Mouse (Mus musculus): ENCODE measurements around the gene BC049352. TPM values are rescaled to one million over a fixed set of nuclear protein-coding genes. Genes with fewer than 3 reads are reported as not detected.

Gene BC049352
- total RNA-seq, 2 experiments from 2014 or later = 0.55 to 0.66 TPM

DNA sequence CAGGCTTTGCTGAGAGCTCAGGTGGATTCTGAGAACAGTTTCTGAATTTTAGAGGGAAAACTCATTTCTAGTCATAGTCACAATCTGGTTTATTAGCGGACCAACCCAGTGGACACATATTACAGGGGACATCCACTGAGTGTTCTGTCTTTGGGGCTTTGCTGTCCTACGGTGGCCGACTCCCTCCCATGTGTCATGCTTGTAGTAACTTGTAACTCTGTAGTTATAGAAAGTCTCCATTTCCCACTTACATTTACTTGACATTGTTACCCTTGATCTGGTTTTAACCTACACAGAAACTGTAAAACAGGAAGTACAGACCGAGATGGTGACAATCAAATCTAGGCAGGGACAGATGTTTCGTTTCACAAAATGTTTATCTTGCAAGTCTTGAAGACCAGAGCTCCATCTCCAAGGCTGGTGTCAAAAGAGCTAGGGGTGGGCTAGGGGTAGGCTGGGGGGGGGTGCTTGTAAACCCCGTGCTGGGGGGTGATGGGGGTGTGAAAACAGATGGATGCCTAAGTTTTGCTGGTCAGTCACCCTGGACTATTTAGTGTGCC lies 53.9 kb downstream of the BC049352 start:
- DNase-seq (ENCODE audit: low spot score in 2 of 2) = no peak
- intact Hi-C loops (cut with DNase I) = no loop called here

DNA sequence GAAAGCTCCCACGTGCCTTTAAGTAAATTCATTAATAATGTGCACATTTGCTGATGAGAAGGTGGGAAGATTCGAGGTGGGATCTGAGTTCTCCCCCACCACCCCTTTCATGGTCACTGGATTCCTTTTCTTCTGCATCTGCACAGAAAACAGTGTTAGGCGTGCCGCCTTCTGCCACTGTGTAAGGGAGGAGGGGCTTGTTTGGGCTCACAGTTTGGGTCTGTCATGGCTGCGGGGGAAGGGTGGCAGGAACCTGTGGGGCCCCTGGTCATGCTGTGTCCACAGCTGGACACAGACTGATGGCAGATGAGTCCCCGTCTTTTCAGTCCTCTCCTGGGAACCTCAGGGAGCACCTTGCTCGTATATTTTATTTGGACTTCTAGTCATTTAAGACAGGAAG lies 54.9 kb downstream of the BC049352 start:
- no peak for DNase-seq (ENCODE audit: low spot score in 2 of 2)
- intact Hi-C loops (cut with DNase I) = no loop called here

DNA sequence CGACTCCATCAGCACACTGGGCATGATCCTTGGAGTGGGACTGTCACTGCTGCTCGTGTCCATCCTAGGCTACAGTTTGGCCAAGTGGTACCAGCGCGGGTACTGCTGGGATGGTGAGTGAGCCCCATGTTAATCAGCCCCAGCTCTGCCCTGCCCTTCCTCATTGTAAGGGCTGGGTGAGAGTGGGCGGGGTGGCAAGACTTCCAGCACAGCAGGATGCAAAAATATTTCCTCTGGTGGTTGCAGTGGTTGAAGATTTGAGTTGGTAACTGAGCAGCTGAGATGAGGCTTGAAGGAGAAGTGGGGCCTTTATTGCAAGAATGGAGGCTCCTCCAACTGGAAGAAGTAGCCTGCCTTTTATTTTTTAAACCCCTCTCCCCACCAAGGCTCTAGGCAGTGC lies 59.6 kb downstream of the BC049352 start:
- no peak for DNase-seq (ENCODE audit: low spot score in 2 of 2)
- intact Hi-C loops (cut with DNase I) = no loop called here

GRCm38 (mm10) chr9:45245432-45245831 lies 63.6 kb downstream of the BC049352 start:
- no peak for DNase-seq (ENCODE audit: low spot score in 2 of 2)
- intact Hi-C loops (cut with DNase I) = no loop called here

- peak; percentile 23 to 26 for DNase-seq (ENCODE audit: low spot score in 2 of 2)
- intact Hi-C loops (cut with DNase I) = no loop called here
Measured at GRCm38 (mm10) chr9:45246060-45246459, 64.3 kb downstream of the BC049352 start.

DNA sequence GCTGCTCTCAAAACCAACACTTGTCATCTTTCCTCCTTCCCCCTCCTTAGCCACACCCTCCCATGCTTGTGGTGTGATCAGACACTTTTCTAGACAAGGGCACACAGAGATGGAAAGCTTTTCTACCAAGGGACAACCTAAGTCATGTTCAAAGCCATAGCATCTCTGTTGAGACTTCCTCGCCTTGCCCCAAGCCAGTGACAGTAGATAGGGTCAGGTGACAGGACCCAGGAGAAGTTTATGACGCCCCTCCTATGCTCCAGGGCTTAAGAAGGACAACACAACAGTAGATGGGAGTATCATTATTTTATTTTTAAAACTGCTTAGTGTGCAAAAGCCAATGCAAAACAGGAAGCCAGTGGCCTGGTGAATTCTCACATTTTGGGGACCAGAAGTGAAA lies 65.7 kb downstream of the BC049352 start:
- intact Hi-C loops (cut with DNase I) = no loop called here
- DNase-seq (ENCODE audit: low spot score in 2 of 2) = no peak

DNA sequence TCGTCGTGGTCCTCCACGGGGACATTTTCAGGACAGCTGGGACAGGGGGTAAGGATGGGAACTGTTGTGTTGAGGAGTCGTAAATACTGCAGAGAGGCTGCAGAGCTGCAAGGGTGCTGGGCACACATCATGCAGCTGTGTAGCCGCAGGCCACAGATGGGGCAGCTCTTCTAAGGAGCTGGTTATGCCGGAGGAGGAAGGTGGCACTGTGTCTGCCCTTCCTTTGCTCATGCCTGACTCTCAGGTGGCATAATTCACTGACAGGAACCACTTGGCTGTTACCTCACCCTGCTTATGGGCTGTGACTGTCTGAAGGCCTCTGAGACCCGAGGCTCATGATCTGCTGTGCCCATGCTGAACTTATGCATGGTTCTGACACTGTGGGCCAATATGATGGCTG lies 68.5 kb downstream of the BC049352 start:
- DNase-seq (ENCODE audit: low spot score in 2 of 2) = no peak
- intact Hi-C loops (cut with DNase I) = no loop called here

DNA sequence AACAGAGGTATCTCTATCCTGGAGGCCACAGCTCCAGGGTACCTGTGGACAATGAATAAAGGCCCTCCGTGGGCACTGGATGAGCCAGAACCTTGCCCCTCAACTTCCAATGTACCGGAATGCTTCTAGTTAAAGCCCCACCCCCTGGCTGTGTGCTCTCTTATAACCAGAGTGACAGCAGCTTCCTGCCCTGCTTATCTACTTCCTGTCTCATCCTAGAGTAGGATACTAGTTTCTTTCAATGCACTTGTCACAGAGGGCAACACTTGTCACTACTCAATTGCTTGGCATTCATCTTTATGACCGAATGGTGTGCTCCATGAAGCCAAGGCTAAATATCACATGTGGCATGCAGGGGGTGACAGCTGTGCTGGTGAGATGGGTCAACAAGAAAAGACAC lies 69.5 kb downstream of the BC049352 start:
- intact Hi-C loops (cut with DNase I) = no loop called here
- DNase-seq (ENCODE audit: low spot score in 2 of 2) = no peak

GRCm38 (mm10) chr9:45251990-45252389 lies 70.2 kb downstream of the BC049352 start:
- intact Hi-C loops (cut with DNase I) = no loop called here
- DNase-seq (ENCODE audit: low spot score in 2 of 2) = no peak

- intact Hi-C loops (cut with DNase I) = no loop called here
- no peak for DNase-seq (ENCODE audit: low spot score in 2 of 2)
Measured at GRCm38 (mm10) chr9:45252395-45252794, 70.6 kb downstream of the BC049352 start.

GRCm38 (mm10) chr9:45254021-45254420 lies 72.2 kb downstream of the BC049352 start:
- no peak for DNase-seq (ENCODE audit: low spot score in 2 of 2)
- intact Hi-C loops (cut with DNase I) = no loop called here

- DNase-seq (ENCODE audit: low spot score in 2 of 2) = no peak
- intact Hi-C loops (cut with DNase I) = no loop called here
Measured at GRCm38 (mm10) chr9:45254605-45255004, 72.8 kb downstream of the BC049352 start.

- intact Hi-C loops (cut with DNase I) = no loop called here
- DNase-seq (ENCODE audit: low spot score in 2 of 2) = no peak
Measured at GRCm38 (mm10) chr9:45255431-45255830, 73.6 kb downstream of the BC049352 start.

DNA sequence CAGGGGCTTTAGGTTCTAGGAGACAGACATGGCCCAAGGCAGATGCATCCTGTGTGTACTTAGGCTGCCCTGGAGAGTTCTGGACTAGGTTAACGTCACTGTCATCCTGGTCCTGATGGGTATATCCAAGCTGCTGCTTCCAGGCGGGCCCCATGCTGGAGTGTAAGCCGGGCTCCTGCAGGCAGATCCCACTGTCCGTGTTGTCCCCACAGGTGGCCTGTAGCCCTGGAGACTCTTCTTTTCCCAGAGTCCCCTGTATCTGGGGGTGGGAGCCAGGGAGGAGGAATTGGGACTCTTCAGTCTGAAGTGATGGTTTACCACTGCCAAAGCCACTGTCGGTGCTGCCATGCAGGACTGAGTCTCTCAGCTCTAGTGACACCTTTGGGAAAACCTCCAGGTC lies 74.2 kb downstream of the BC049352 start:
- DNase-seq (ENCODE audit: low spot score in 2 of 2) = no peak
- intact Hi-C loops (cut with DNase I) = no loop called here

GRCm38 (mm10) chr9:45259065-45259464 lies 77.3 kb downstream of the BC049352 start:
- no peak for DNase-seq (ENCODE audit: low spot score in 2 of 2)

GRCm38 (mm10) chr9:45261466-45261865 lies 79.7 kb downstream of the BC049352 start:
- DNase-seq (ENCODE audit: low spot score in 2 of 2) = peak in 1 of 2 experiments; percentile 26

More at GRCm38 (mm10) chr9:45259065-45259464, 77.3 kb downstream of the BC049352 start:
- intact Hi-C loops (cut with DNase I) = no loop called here

DNA sequence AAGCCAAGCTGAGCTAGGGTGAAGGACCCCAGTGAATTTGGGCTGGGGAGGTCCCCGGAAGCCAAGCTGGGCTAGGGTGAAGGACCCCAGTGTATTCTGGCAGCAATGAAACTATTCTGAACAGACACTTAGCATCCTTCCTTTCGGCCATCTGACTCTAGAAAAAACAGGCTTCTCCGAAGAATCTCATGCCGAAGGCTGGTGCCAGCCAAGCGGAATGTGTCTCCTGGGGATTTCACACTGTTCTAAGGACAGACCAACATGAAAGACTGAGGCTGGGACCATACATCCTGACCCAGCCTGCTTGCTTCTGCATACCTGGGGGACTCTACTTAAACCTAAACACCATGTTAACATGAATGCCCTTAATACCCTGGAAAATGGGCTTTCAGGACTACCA lies 80.1 kb downstream of the BC049352 start:
- DNase-seq (ENCODE audit: low spot score in 2 of 2) = no peak
- intact Hi-C loops (cut with DNase I) = no loop called here

More at GRCm38 (mm10) chr9:45261466-45261865, 79.7 kb downstream of the BC049352 start:
- intact Hi-C loops (cut with DNase I) = no loop called here

DNA sequence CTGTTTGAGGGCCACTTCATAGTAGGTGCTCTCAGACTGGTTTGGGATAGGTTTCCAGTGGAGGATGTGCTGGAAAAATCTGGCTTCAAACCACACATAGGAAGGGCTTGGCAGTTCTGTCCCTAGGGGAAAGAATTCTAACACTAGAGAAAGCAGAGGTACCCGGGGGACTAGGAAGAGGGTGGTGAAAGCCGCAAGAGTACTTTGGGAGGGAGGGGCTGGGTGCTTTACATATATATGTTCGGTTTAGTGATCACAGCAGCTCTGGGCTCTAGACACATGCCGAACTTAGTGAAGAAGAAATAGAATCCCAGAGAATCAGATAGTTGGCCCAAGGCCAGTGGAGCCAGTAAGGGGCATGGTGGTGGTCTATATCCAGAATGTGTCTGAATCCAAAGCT lies 85.3 kb downstream of the BC049352 start:
- intact Hi-C loops (cut with DNase I) = no loop called here
- no peak for DNase-seq (ENCODE audit: low spot score in 2 of 2)

- intact Hi-C loops (cut with DNase I) = no loop called here
- no peak for DNase-seq (ENCODE audit: low spot score in 2 of 2)
Measured at GRCm38 (mm10) chr9:45268079-45268478, 86.3 kb downstream of the BC049352 start.

DNA sequence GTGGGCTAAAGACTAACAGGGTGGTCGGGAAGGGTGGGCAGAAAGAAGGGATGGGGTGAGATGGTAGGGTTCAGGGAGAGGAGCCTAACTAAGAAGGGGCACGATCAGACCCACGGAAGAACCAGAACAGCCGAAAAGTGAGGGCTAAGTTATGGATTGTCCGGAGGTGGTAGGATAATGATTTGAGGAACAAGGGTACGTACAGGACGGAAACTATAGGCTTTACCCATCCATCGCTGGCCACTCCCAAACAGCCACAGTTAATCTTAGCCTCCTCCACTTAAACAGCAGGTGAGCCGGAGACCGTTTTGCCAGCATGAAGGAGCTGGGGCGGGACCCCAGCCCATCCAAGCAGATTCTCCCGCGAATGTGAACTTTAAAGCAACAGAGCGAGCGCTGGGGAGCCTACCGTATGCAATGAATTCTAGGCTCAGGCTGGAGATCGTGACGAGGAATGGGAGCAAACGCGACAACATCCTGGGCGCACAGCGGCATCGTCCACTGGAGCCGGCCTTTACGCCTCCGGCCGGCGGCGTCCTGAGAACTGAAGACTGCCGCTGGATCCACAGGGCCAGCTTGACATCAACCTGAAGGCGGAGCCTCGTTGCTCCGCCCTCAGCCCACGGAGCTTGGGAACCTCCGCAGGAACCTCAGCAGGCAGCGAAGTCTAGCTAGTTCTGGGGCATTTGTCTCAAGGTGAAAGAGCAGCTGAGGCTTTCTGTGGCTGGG lies 87.0 kb downstream of the BC049352 start, which contains the start of gene Il10ra:
Gene Il10ra, minus strand, starts transcription at position 553 of the 729 bp plus-strand sequence.
- peak; percentile 35 to 47 for DNase-seq (ENCODE audit: low spot score in 2 of 2)
- intact Hi-C loops (cut with DNase I) = no loop called here

GRCm38 (mm10) chr9:45272213-45272612 lies 90.4 kb downstream of the BC049352 start:
- no peak for DNase-seq (ENCODE audit: low spot score in 2 of 2)
- intact Hi-C loops (cut with DNase I) = no loop called here

Data from left cerebral cortex, postnatal 14 days (tissue).